8 mouse cellular contexts compared by ENCODE assay signal in genomic region chr9:122117692-122118529, GRCm38 (mm10). TPM values are rescaled to one million over a fixed set of nuclear protein-coding genes. Genes with fewer than 3 reads are reported as not detected.
A peak's percentile ranks its signal among the peaks of the same experiment; 100 is the strongest.
DNase-seq lines count a peak whose midpoint lies in the region; ATAC-seq and TF ChIP-seq lines count a peak whose summit lies in the region.

No protein-coding gene starts in this region.

- 6% methylated on average over 30 of the region's 40 CpGs for WGBS in embryonic facial prominence, embryonic 11.5 days
- 4% methylated on average over 40 of the region's 40 CpGs for WGBS in midbrain, embryonic 16.5 days

- H3K9me3 ChIP-seq in embryonic facial prominence, embryonic 11.5 days (replicated peaks; ENCODE audit: control insufficient read depth, low read length) = no peaks in the 10 kb centered on the region
- no peaks in the 10 kb centered on the region for H3K9me3 ChIP-seq in midbrain, embryonic 16.5 days (replicated peaks; ENCODE audit: control insufficient read depth, low read length, poor library complexity, severe bottlenecking)

- TF ChIP-seq CTCF in gastrocnemius, adult 2 months (IDR thresholded peaks at IDR 0.05) = no peak
- no peak for TF ChIP-seq CTCF in testis, adult 2 months (IDR thresholded peaks at IDR 0.05; ENCODE audit: control insufficient read depth, insufficient read depth, insufficient replicate concordance, low read depth, low read length)

- intact Hi-C loops in gastrocnemius, adult 2 months (cut with DNase I) = loop anchor here (1.0 kb wide), 1 partner anchor 93 kb away; no protein-coding TSS in a partner anchor
- intact Hi-C loops in heart, postnatal 14 days (cut with DNase I) = loop anchor here (1.0 to 2.0 kb wide), 2 partner anchors 67 to 90 kb away; no protein-coding TSS in a partner anchor
- intact Hi-C loops in left cerebral cortex, postnatal 4 days (cut with DNase I) = no loop called here

- peak overlapping the region; percentile 99 for H3K27ac ChIP-seq in gastrocnemius, adult 2 months
- H3K27ac ChIP-seq in embryonic facial prominence, embryonic 11.5 days (replicated peaks; ENCODE audit: low read depth, low read length) = peak overlapping the region; percentile 81
- peak overlapping the region; percentile 92 for H3K27ac ChIP-seq in midbrain, embryonic 16.5 days (ENCODE audit: low read length)
- peak overlapping the region; percentile 90 for H3K27ac ChIP-seq in testis, adult 2 months (ENCODE audit: control insufficient read depth, insufficient read depth, low read depth, low read length)

- H3K4me1 ChIP-seq in embryonic facial prominence, embryonic 11.5 days (ENCODE audit: control insufficient read depth, insufficient read depth, low read length) = peaks cover 3% of the 10 kb centered on the region; the same call in 1 of the 2 replicates
- H3K4me1 ChIP-seq in midbrain, embryonic 16.5 days (ENCODE audit: control insufficient read depth, insufficient read depth, low read length) = peaks cover 15% of the 10 kb centered on the region
- peaks cover 2% of the 10 kb centered on the region; the same call in 1 of the 2 replicates for H3K4me1 ChIP-seq in testis, adult 2 months (ENCODE audit: control insufficient read depth, insufficient read depth, low read length)

- peak overlapping the region; percentile 90 for H3K9ac ChIP-seq in embryonic facial prominence, embryonic 11.5 days (replicated peaks; ENCODE audit: low read length)
- peak overlapping the region; percentile 90 for H3K9ac ChIP-seq in midbrain, embryonic 16.5 days (ENCODE audit: low read depth, low read length)

- H3K27me3 ChIP-seq in embryonic facial prominence, embryonic 11.5 days (ENCODE audit: control insufficient read depth, insufficient read depth, low read length) = no peaks in the 10 kb centered on the region
- no peaks in the 10 kb centered on the region for H3K27me3 ChIP-seq in midbrain, embryonic 16.5 days (ENCODE audit: control insufficient read depth, insufficient read depth, low read depth, low read length)
- H3K27me3 ChIP-seq in testis, adult 2 months (ENCODE audit: control insufficient read depth, insufficient read depth, low read length) = no peaks in the 10 kb centered on the region

- DNase-seq in gastrocnemius, adult 2 months = no peak
- no peak for DNase-seq in gastrocnemius, adult 18-20 months (ENCODE audit: low spot score)
- peak; percentile 36 for DNase-seq in NIH3T3 (ENCODE audit: low read depth)
- peak; percentile 28 for DNase-seq in embryonic facial prominence, embryonic 11.5 days (ENCODE audit: low spot score)
- DNase-seq in heart, postnatal 14 days = peak; percentile 58
- DNase-seq in left cerebral cortex, postnatal 4 days = peak; percentile 19

- ATAC-seq in embryonic facial prominence, embryonic 11.5 days (replicated peaks; ENCODE audit: insufficient number of reproducible peaks, low FRiP score, low TSS enrichment, low read depth) = peak; percentile 30; the same call in 1 of the 2 replicates
- peak; percentile 57; the same call in 1 of the 2 replicates for ATAC-seq in midbrain, embryonic 16.5 days

- TF ChIP-seq POLR2A in testis, adult 2 months (IDR thresholded peaks at IDR 0.05; ENCODE audit: control insufficient read depth, low read depth, low read length) = no peak

- H3K4me3 ChIP-seq in gastrocnemius, adult 2 months = peak overlapping the region; percentile 89
- H3K4me3 ChIP-seq in embryonic facial prominence, embryonic 11.5 days (ENCODE audit: low read depth, low read length) = peak overlapping the region; percentile 91
- H3K4me3 ChIP-seq in midbrain, embryonic 16.5 days (ENCODE audit: low read depth, low read length) = peak overlapping the region; percentile 89
- peak overlapping the region; percentile 97 for H3K4me3 ChIP-seq in testis, adult 2 months (ENCODE audit: control insufficient read depth, low read depth, low read length)

- no peaks in the 10 kb centered on the region for H3K36me3 ChIP-seq in embryonic facial prominence, embryonic 11.5 days (replicated peaks; ENCODE audit: control insufficient read depth, insufficient read depth, low read depth, low read length)
- H3K36me3 ChIP-seq in midbrain, embryonic 16.5 days (ENCODE audit: control insufficient read depth, insufficient read depth, low read length) = no peaks in the 10 kb centered on the region; the same call in 1 of the 2 replicates
- no peaks in the 10 kb centered on the region for H3K36me3 ChIP-seq in testis, adult 2 months (ENCODE audit: control insufficient read depth, insufficient read depth, low read length)

- H3K4me2 ChIP-seq in embryonic facial prominence, embryonic 11.5 days (ENCODE audit: low read depth, low read length) = peak overlapping the region; percentile 84
- peak overlapping the region; percentile 90 for H3K4me2 ChIP-seq in midbrain, embryonic 16.5 days (ENCODE audit: low read length)

RNA-seq across cellular contexts. Expression of gene Snrk, which starts 0.8 kb away (rescaled TPM):
- total RNA-seq in gastrocnemius, adult 2 months (2021) = 10 to 100 TPM; 55.2 to 80.0 TPM
- total RNA-seq in gastrocnemius, adult 18-20 months (2021) = 10 to 100 TPM; 45.3 to 58.3 TPM
- 23.2 and 26.3 TPM in 2 replicates for polyA plus RNA-seq in embryonic facial prominence, embryonic 11.5 days (2014; fragmentation: Nextera tagmentation; extraction: Ambion mirVana)
- 100 to 1,000 TPM; 173 to 206 TPM for total RNA-seq in heart, postnatal 14 days (2021)
- 100 to 1,000 TPM; 109 to 120 TPM for total RNA-seq in left cerebral cortex, postnatal 4 days (2021)
- 93.0 and 95.4 TPM in 2 replicates for polyA plus RNA-seq in midbrain, embryonic 16.5 days (2015; fragmentation: Nextera tagmentation; extraction: Ambion mirVana)
- 18.7 and 29.5 TPM in 2 replicates for polyA plus RNA-seq in testis, adult 2 months (2012; rRNA removed)

Comparison
In these comparisons a context has a peak if more than half of its experiments do, and no peak if none do; other contexts are left out.
1. DNase-seq: peak in NIH3T3 (single experiment), embryonic facial prominence, embryonic 11.5 days (single experiment), heart, postnatal 14 days (2 of 2) and left cerebral cortex, postnatal 4 days (single experiment); none in gastrocnemius, adult 2 months (single experiment) and gastrocnemius, adult 18-20 months (single experiment).
2. Peak in every context shown above with its lines, with median percentiles within 50 percentile points of each other: H3K27ac ChIP-seq and H3K4me3 ChIP-seq.